Mouse (Mus musculus): ENCODE results near the gene Gm11007. TPM values are rescaled to one million over a fixed set of nuclear protein-coding genes. Genes with fewer than 3 reads are reported as not detected.
"Not testable (repeated sequence)": the region's sequence is repeated elsewhere in the genome, so short reads cannot be mapped to it uniquely, and the experiment has no call there.

Gm11007 gene
- not detected in 2 replicates for polyA plus RNA-seq (2012; rRNA removed)

DNA sequence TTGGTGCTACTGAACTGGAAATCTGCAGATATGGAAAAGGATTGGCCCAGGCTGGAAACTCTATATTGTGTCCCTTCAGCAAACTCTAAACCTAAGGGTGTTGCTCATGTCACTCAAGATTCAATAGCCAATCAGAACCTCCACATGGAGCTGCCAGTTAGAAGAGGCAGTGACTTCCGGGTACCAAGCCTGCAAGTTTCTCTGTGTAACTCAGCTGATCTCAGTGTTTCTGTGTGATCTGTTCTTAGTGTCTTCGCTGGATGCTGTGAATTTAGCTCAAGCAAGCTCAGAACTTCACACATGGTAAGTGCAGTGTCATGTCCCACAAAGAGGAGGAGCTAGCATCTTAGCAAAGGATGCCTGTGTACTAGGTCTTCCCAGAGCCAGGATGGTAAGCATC lies at the start of gene Gm11007:
Gene Gm11007, plus strand, starts transcription at position 301 of the 400 bp plus-strand sequence.
- not testable (repeated sequence) for H3K4me3 ChIP-seq (ENCODE audit: low read depth, low read length); H3K36me3 ChIP-seq (ENCODE audit: control insufficient read depth, insufficient read depth, low read length); H3K27ac ChIP-seq (ENCODE audit: insufficient read depth, low read depth, low read length); H3K27me3 ChIP-seq (ENCODE audit: control insufficient read depth, insufficient read depth, low read length); H3K4me1 ChIP-seq (ENCODE audit: control insufficient read depth, insufficient read depth, insufficient read length, low read length)
- WGBS, result no CpG with 5 or more reads among the region's 2 CpGs

Other genes starting within 250 kb of the Gm11007 start
- 1.3 TPM in 2 replicates for gene Gm4724, start 208.2 kb upstream of the Gm11007 start, polyA plus RNA-seq (2012; rRNA removed)
- not detected in 2 replicates for gene Zfp965, start 174.0 kb upstream of the Gm11007 start, polyA plus RNA-seq (2012; rRNA removed)
- gene Zfp969, start 59.7 kb downstream of the Gm11007 start, polyA plus RNA-seq (2012; rRNA removed), result not detected in 2 replicates
- not detected in 2 replicates for gene Gm2007, start 97.6 kb downstream of the Gm11007 start, polyA plus RNA-seq (2012; rRNA removed)
- gene Gm14288, start 157.1 kb downstream of the Gm11007 start, polyA plus RNA-seq (2012; rRNA removed), result 0.15 and 0.18 TPM in 2 replicates
- 0.42 TPM in 1 of 2 replicates, not detected in the other for gene Gm6710, start 225.2 kb downstream of the Gm11007 start, polyA plus RNA-seq (2012; rRNA removed)

Data from small intestine, adult 2 months (tissue).